Mouse (Mus musculus) testis, adult 2 months (tissue): ENCODE data around the gene Wdr62.

ENCODE experiments used
- CTCF ChIP-seq: fragments of 200-500 bp; IDR thresholded peaks from 2 replicates; pipeline ENCODE4 v1.5.1; 2012; ENCODE audit warnings: low read depth, mild to moderate bottlenecking, inconsistent platforms, low read length, moderate library complexity; ENCODE audit not compliant: control insufficient read depth, insufficient read depth, insufficient replicate concordance
- POLR2A ChIP-seq: fragments of 200-500 bp; IDR thresholded peaks from 2 replicates; pipeline ENCODE4 v1.6.1; 2012; ENCODE audit warnings: low read depth, mild to moderate bottlenecking, inconsistent platforms, low read length, moderate library complexity; ENCODE audit not compliant: control insufficient read depth

- TF ChIP-seq POLR2A (no peak), CTCF (no peak)
These were observed 60.2 kb downstream of the Wdr62 start for GRCm38 (mm10) chr7:30220008-30220356.
